Mouse (Mus musculus): Measurements from ENCODE around the gene Polr2c. TPM values are rescaled to one million over a fixed set of nuclear protein-coding genes. Genes with fewer than 3 reads are reported as not detected.

Gene Polr2c
- polyA plus RNA-seq (2012; ENCODE audit: insufficient read depth, low replicate concordance), result 15.3 and 21.3 TPM in 2 replicates

DNA sequence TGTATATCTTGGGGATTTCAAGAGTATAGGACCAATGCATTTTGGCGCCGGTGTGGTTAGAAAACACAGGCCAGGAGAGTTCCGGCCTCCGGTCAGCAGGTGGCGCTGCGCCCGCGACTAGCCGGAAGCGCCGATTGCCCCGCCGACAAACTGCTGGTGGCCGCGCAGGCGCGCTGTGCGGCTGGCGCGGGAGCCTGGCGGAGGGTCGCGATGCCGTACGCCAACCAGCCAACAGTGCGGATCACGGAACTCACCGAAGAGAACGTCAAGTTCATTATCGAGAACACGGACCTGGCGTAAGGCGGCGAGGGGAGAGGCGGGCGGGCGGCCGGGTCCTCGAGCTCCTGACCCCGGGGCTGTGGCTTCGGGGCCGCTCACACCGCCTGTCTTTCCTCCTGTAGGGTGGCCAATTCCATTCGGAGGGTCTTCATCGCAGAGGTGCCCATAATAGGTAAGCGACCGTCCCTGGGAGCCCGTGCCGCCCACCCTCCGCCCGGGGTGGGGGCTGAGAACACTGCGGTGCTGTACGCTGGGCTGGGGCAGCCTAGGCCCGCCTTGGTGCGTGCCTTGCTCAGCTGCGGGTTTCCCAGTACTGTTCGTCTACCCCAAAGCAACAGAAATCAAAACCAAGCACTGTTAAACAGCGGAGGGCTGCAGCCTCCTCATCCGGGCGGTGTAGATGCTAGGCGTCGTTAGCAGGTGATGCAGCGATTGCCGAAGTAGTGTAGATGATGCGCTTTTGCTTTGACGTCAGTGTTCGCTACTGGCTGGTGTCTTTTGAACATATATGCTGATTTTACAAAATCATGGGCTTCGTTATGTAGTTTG, at the start of gene Polr2c:
Gene Polr2c (plus strand): TSS at position 105 of the 828 bp plus-strand sequence.
- Histone ChIP-seq H3K36me3 (replicated peaks; ENCODE audit: low read length) (peaks cover 67% of the 10 kb centered on the region), H3K4me3 (replicated peaks) (peak within 1 kb of the TSS; percentile 99), H3K4me1 (peaks cover 33% of the 10 kb centered on the region), H3K27me3 (replicated peaks) (no peaks in the 10 kb centered on the region), H3K9me3 (no peaks in the 10 kb centered on the region)
- TF ChIP-seq FLI1 (IDR thresholded peaks at IDR 0.05; ENCODE audit: low read length) (no peak), GATA1 (IDR thresholded peaks at IDR 0.05; ENCODE audit: borderline replicate concordance, low read length) (no peak)

DNA sequence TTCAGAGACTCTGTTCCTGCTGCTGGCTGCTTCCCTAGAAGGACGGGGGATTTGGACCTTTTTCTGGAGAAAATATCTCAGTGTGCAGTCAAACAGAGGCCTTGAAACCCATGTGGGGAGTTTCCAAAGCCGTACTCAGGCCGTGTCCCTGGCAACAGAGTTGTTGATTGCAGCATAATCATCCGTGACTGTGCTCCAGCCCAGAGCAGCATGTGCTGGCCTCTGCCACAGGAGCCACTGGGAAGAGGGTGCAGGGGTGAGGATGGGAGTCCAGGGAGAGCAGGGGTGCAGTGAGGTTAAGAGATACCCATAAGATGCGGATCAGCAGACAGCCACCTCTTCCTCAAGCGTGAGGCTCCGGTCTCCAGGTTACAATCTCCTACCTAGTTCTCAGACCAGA, 49.7 kb upstream of the Polr2c start:
- no peaks in the 10 kb centered on the region for H3K36me3 ChIP-seq (replicated peaks; ENCODE audit: low read length)
- peaks cover 46% of the 10 kb centered on the region for H3K27me3 ChIP-seq (replicated peaks)
- TF ChIP-seq FLI1 (IDR thresholded peaks at IDR 0.05; ENCODE audit: low read length) (no peak), GATA1 (IDR thresholded peaks at IDR 0.05; ENCODE audit: borderline replicate concordance, low read length) (no peak)
- H3K9me3 ChIP-seq, result no peaks in the 10 kb centered on the region
- H3K4me1 ChIP-seq, result peaks cover 78% of the 10 kb centered on the region
- H3K4me3 ChIP-seq (replicated peaks), result peak overlapping the region; percentile 9

DNA sequence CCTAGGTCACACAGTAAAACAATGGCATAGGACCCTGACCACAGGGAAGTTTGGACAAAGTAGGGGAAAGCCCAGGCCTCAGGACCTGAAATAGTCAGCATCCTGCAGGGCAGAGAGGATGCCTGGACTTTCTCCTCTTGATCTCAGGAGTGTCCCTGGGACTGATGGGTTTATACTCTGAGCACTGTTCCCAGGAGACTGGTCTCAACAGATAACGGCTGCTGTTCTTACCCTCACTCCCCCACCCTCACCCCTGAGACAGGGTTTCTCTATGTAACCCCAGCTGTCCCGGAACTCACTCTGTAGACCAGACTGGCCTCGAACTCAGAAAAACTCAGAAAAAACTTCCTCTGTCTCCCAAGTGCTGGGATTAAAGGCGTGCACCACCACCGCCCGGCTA, 48.9 kb upstream of the Polr2c start:
- no peak overlapping the region for H3K4me3 ChIP-seq (replicated peaks)
- peaks cover 74% of the 10 kb centered on the region for H3K4me1 ChIP-seq
- TF ChIP-seq FLI1 (IDR thresholded peaks at IDR 0.05; ENCODE audit: low read length) (no peak), GATA1 (IDR thresholded peaks at IDR 0.05; ENCODE audit: borderline replicate concordance, low read length) (no peak)
- H3K27me3 ChIP-seq (replicated peaks), result peaks cover 46% of the 10 kb centered on the region
- no peaks in the 10 kb centered on the region for H3K9me3 ChIP-seq
- no peaks in the 10 kb centered on the region for H3K36me3 ChIP-seq (replicated peaks; ENCODE audit: low read length)

DNA sequence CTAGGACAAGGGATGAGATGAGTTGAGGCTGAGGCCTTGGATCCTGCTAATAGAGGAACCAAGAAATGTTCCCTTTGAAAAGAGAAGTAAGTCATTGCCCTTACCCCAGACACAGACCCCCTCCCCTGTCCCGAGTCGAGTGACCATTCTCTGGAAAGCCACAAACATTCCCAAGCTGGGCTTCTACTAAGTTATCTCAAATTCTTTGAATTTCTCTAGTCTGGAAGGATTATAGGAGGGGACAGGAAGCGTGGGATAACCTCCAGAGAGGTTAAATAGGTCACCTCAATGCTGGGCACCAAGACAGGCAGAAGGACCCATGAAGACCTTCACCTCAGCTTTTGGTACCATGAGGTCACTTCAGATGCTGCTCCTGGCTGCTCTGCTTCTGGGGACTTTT, 47.1 kb upstream of the Polr2c start, which contains the start of gene Ccl17:
Gene Ccl17 (plus strand): TSS at position 301 of the 400 bp plus-strand sequence.
- no peaks in the 10 kb centered on the region for H3K9me3 ChIP-seq
- H3K4me1 ChIP-seq, result peaks cover 56% of the 10 kb centered on the region
- no peak for TF ChIP-seq GATA1 (IDR thresholded peaks at IDR 0.05; ENCODE audit: borderline replicate concordance, low read length)
- no peak for TF ChIP-seq FLI1 (IDR thresholded peaks at IDR 0.05; ENCODE audit: low read length)

DNA sequence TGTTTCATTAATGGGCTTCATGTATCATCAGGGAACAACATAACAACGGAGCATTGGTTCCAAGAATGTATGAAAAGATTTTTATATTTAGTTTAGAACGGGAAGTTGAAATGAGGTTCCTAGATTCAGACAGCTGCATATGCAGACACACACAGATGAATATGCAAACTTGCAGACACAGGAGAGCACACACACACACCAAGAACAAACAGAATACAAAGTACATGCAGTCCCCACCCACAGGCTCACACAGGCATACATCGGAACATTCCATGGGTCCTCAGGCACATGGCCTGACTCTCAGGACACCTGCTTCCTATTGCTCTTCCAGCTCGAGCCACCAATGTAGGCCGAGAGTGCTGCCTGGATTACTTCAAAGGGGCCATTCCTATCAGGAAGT, 46.4 kb upstream of the Polr2c start:
- Histone ChIP-seq H3K4me3 (replicated peaks) (no peak overlapping the region), H3K27me3 (replicated peaks) (peaks cover 35% of the 10 kb centered on the region), H3K9me3 (no peaks in the 10 kb centered on the region), H3K36me3 (replicated peaks; ENCODE audit: low read length) (no peaks in the 10 kb centered on the region), H3K4me1 (peaks cover 52% of the 10 kb centered on the region)
- TF ChIP-seq GATA1 (IDR thresholded peaks at IDR 0.05; ENCODE audit: borderline replicate concordance, low read length) (no peak), FLI1 (IDR thresholded peaks at IDR 0.05; ENCODE audit: low read length) (no peak)

More for the DNA sequence above, 47.1 kb upstream of the Polr2c start, which contains the start of gene Ccl17:
- Histone ChIP-seq H3K36me3 (replicated peaks; ENCODE audit: low read length) (no peaks in the 10 kb centered on the region), H3K27me3 (replicated peaks) (peaks cover 36% of the 10 kb centered on the region), H3K4me3 (replicated peaks) (no peak within 1 kb of the TSS)

DNA sequence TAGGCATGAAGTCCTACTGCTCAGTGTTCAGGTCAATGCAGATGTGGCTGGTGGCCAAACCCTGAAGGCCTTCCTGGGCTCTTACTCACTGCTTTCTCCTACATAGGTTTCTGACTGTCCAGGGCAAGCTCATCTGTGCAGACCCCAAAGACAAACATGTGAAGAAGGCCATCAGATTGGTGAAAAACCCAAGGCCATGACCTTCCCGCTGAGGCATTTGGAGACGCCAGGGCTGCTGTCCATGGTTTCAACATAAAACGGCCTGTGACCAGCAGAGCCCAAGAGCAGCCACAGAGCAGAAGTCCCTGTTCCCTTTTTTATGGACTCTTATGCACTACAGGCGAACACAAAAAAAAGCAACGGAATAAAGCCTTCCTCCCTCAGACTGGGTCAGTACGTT, 45.6 kb upstream of the Polr2c start:
- no peaks in the 10 kb centered on the region for H3K36me3 ChIP-seq (replicated peaks; ENCODE audit: low read length)
- H3K9me3 ChIP-seq, result no peaks in the 10 kb centered on the region
- H3K27me3 ChIP-seq (replicated peaks), result peaks cover 27% of the 10 kb centered on the region
- H3K4me3 ChIP-seq (replicated peaks), result no peak overlapping the region
- TF ChIP-seq GATA1 (IDR thresholded peaks at IDR 0.05; ENCODE audit: borderline replicate concordance, low read length), result no peak
- TF ChIP-seq FLI1 (IDR thresholded peaks at IDR 0.05; ENCODE audit: low read length), result no peak
- H3K4me1 ChIP-seq, result peaks cover 44% of the 10 kb centered on the region

DNA sequence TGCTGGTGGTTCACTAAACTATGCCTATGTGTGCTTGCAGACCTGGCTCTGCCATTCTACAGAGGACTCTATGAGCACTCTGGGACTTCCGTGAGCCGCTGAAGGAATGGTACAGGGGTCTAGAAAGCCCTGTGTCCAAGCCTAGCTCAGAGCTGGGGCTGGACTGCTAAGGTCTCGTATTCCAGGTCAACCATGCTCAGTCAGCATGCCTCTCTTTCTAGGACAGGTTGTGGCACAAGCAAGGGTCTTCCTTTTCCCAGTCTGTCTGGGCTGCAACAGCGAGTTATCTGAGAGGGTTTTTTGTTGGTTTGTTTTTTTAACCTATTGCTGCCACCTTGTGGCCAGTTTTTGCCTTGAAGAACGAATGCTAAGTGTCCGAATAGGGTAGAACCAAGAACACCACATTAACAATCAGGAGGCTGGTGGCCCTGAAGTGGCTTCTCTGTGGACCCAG, 44.6 kb upstream of the Polr2c start:
- peaks cover 19% of the 10 kb centered on the region for H3K27me3 ChIP-seq (replicated peaks)
- peaks cover 7% of the 10 kb centered on the region for H3K36me3 ChIP-seq (replicated peaks; ENCODE audit: low read length)
- TF ChIP-seq GATA1 (IDR thresholded peaks at IDR 0.05; ENCODE audit: borderline replicate concordance, low read length) (no peak), FLI1 (IDR thresholded peaks at IDR 0.05; ENCODE audit: low read length) (no peak)
- peaks cover 39% of the 10 kb centered on the region for H3K4me1 ChIP-seq
- H3K4me3 ChIP-seq (replicated peaks), result peak overlapping the region; percentile 53
- no peaks in the 10 kb centered on the region for H3K9me3 ChIP-seq

DNA sequence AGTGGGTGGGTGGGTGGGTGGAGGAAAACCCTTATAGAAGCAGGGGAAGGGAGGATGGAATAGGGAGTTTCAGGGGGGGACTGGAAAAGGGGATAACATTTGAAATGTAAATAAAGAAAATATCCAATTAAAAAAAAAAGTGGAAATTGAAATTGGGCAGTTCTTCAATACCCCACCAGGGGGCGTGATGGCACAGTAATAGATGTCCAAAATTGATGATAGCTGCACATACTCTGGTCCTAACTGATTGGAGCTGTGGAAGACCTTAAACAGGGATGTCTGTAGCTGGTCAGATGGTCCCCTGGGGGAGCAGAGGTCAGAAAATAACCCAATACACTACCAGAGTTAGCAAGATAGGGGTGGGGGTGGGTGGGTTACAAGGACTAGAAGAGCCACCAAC, 42.7 kb upstream of the Polr2c start:
- Histone ChIP-seq H3K4me1 (peaks cover 32% of the 10 kb centered on the region), H3K27me3 (replicated peaks) (peaks cover 12% of the 10 kb centered on the region), H3K9me3 (no peaks in the 10 kb centered on the region), H3K4me3 (replicated peaks) (no peak overlapping the region), H3K36me3 (replicated peaks; ENCODE audit: low read length) (peaks cover 24% of the 10 kb centered on the region)
- TF ChIP-seq GATA1 (IDR thresholded peaks at IDR 0.05; ENCODE audit: borderline replicate concordance, low read length) (no peak), FLI1 (IDR thresholded peaks at IDR 0.05; ENCODE audit: low read length) (no peak)

DNA sequence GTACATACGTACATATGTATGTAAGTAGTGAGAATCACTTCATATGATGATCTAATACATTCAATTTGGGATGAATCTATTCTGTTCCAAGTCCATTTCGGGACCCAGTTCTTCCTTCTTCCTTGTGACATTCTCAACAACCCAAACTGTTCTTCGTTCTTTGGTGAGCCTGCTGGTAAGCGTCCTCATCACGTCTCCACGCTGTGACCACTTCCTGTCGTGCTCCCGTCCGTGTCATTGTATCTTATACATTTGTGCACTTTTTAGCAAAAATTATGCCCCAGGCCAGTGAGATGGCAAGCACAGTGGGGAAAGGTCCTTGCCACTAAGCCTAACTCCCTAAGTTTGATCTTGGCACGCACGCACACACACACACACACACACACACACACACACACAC, 39.3 kb upstream of the Polr2c start:
- peaks cover 57% of the 10 kb centered on the region for H3K36me3 ChIP-seq (replicated peaks; ENCODE audit: low read length)
- H3K4me3 ChIP-seq (replicated peaks), result no peak overlapping the region
- no peaks in the 10 kb centered on the region for H3K27me3 ChIP-seq (replicated peaks)
- no peak for TF ChIP-seq GATA1 (IDR thresholded peaks at IDR 0.05; ENCODE audit: borderline replicate concordance, low read length)
- no peak for TF ChIP-seq FLI1 (IDR thresholded peaks at IDR 0.05; ENCODE audit: low read length)
- H3K4me1 ChIP-seq, result peaks cover 24% of the 10 kb centered on the region
- H3K9me3 ChIP-seq, result no peaks in the 10 kb centered on the region

DNA sequence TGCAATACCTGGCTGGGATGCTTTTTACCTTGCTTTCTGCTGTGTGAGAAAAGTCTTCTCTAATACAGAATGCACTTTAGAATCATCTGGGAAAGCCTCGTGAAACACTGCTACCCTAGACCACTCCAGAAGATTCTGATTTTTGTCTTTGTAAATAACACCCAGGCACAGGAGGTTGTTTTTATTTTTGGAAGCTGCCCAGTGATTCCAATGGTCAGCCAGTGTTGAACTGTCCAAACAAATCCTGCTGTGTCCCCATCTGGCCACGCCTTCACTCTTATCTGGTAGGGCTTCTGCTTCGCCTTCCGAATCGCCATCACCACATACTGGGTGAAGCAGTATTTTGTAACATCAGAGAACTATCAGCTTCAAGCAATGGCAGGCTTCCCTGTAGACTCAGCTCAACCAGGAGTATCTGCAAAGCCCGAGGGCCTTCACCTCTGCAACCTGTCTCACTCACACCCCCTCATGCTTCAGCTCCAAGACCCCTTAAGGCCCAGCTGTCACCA, 37.5 kb upstream of the Polr2c start:
- Histone ChIP-seq H3K4me3 (replicated peaks) (no peak overlapping the region), H3K27me3 (replicated peaks) (no peaks in the 10 kb centered on the region), H3K9me3 (no peaks in the 10 kb centered on the region), H3K4me1 (peaks cover 28% of the 10 kb centered on the region), H3K36me3 (replicated peaks; ENCODE audit: low read length) (peaks cover 74% of the 10 kb centered on the region)
- TF ChIP-seq FLI1 (IDR thresholded peaks at IDR 0.05; ENCODE audit: low read length) (no peak), GATA1 (IDR thresholded peaks at IDR 0.05; ENCODE audit: borderline replicate concordance, low read length) (no peak)
